Mouse (Mus musculus) limb, embryonic 11.5 days (tissue): ENCODE measurements around the gene Gpr137c. TPM values are rescaled to one million over a fixed set of nuclear protein-coding genes. Genes with fewer than 3 reads are reported as not detected.

Experiments used
- ATAC-seq: fragments of 200-750 bp; cut with Nextera tagmentation; 2 replicates; pipeline ENCODE4 v1.8.0; 2017; ENCODE audit warnings: low read depth; ENCODE audit not compliant: insufficient number of reproducible peaks, low FRiP score, low TSS enrichment
- DNase-seq: peaks from one replicate; pipeline ENCODE4 v3.0.0-alpha.2; 2015; ENCODE audit warnings: low spot score
- H3K27ac ChIP-seq: fragments of 300-500 bp; sonication (generic); replicated peaks from 2 replicates; pipeline ENCODE4 v1.5.1; 2014; ENCODE audit warnings: low read depth, mild to moderate bottlenecking, low read length
- H3K27me3 ChIP-seq: fragments of 300-500 bp; sonication (generic); 2 replicates; pipeline ENCODE4 v1.6.1; 2014; ENCODE audit warnings: mild to moderate bottlenecking, low read length, mixed read lengths; ENCODE audit not compliant: control insufficient read depth, insufficient read depth
- H3K36me3 ChIP-seq: fragments of 300-500 bp; sonication (generic); 2 replicates; pipeline ENCODE4 v1.6.1; 2014; ENCODE audit warnings: mild to moderate bottlenecking, low read length, moderate library complexity, mixed read lengths; ENCODE audit not compliant: control insufficient read depth, insufficient read depth
- H3K4me1 ChIP-seq: fragments of 300-500 bp; sonication (generic); 2 replicates; pipeline ENCODE4 v1.6.1; 2014; ENCODE audit warnings: low read length, mixed read lengths; ENCODE audit not compliant: control insufficient read depth, insufficient read depth
- H3K4me2 ChIP-seq: fragments of 300-500 bp; sonication (generic); 2 replicates; pipeline ENCODE4 v1.6.1; 2014; ENCODE audit warnings: low read depth, mild to moderate bottlenecking, moderate library complexity; ENCODE audit not compliant: severe bottlenecking
- H3K4me3 ChIP-seq: fragments of 300-500 bp; sonication (generic); 2 replicates; pipeline ENCODE4 v1.5.1; 2014; ENCODE audit warnings: low read depth, low read length
- H3K9ac ChIP-seq: fragments of 300-500 bp; sonication (generic); 2 replicates; pipeline ENCODE4 v1.6.1; 2014; ENCODE audit warnings: mild to moderate bottlenecking, low read length
- H3K9me3 ChIP-seq: fragments of 300-500 bp; sonication (generic); 2 replicates; pipeline ENCODE4 v1.6.1; 2016; ENCODE audit warnings: low read length; ENCODE audit not compliant: control insufficient read depth
- WGBS: fragments of 180-500 bp; shearing (Covaris S2); extraction: QIAGEN DNeasy Blood & Tissue Kit; methylation state at CpG from one replicate; pipeline ENCODE4 v1.1.7; 2014; 5-methylcytosine and 5-hydroxymethylcytosine counted together
- polyA plus RNA-seq: library from polyadenylated mRNA; unstranded; fragments of >200 nt; fragmentation: Nextera tagmentation; extraction: Ambion mirVana; gene quantifications from 2 replicates; pipeline ENCODE4 v1.2.1, GENCODE M21; 2014

Gpr137c gene
- polyA plus RNA-seq, 1 experiment from 2014 or later = 4.4 TPM

- Histone ChIP-seq H3K9ac (no peak overlapping the region), H3K36me3 (no peaks in the 10 kb centered on the region), H3K4me1 (no peaks in the 10 kb centered on the region), H3K4me2 (no peak overlapping the region), H3K9me3 (no peaks in the 10 kb centered on the region), H3K4me3 (no peak overlapping the region), H3K27me3 (no peaks in the 10 kb centered on the region), H3K27ac (no peak overlapping the region)
- 87% methylated on average over 8 of the region's 8 CpGs for WGBS
- no peak for ATAC-seq
- DNase-seq = no peak
Measured at GRCm38 (mm10) chr14:45307630-45308328, 88.3 kb downstream of the Gpr137c start.

DNA sequence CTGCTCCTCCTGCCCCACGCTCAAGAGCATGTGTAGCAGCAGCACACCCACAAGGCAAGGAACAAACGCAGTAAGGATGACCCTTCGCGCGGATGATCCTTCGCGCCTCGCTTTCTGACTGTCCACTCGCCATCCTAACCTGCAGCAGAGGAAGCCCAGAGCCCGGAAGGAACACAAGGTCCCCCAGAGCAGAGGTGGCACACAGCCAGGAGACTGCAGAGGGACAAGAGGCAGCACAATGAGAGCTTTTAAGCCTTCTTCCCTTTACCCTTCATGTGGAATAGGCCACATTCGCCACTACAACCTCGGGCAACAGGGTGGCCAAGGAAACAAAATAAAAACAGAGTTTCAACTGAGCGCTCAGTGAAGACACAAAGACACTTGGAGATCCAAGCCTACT is 90.1 kb downstream of the Gpr137c start:
- no peaks in the 10 kb centered on the region for H3K4me1 ChIP-seq
- DNase-seq (no peak), ATAC-seq (no peak)
- no peak overlapping the region for H3K4me2 ChIP-seq
- 93% methylated on average over 13 of the region's 13 CpGs for WGBS
- no peaks in the 10 kb centered on the region for H3K9me3 ChIP-seq
- H3K27me3 ChIP-seq = no peaks in the 10 kb centered on the region
- H3K36me3 ChIP-seq = no peaks in the 10 kb centered on the region
- H3K9ac ChIP-seq = no peak overlapping the region
- H3K27ac ChIP-seq = no peak overlapping the region
- H3K4me3 ChIP-seq = no peak overlapping the region

- DNase-seq = no peak
- Histone ChIP-seq H3K4me3 (no peak overlapping the region), H3K27me3 (no peaks in the 10 kb centered on the region), H3K36me3 (no peaks in the 10 kb centered on the region), H3K9me3 (no peaks in the 10 kb centered on the region), H3K9ac (no peak overlapping the region), H3K4me2 (no peak overlapping the region), H3K4me1 (no peaks in the 10 kb centered on the region), H3K27ac (no peak overlapping the region)
- WGBS = 90% methylated on average over 14 of the region's 14 CpGs
- ATAC-seq = no peak
Measured at GRCm38 (mm10) chr14:45310101-45310500, 90.6 kb downstream of the Gpr137c start.

- ATAC-seq (no peak), DNase-seq (no peak)
- Histone ChIP-seq H3K36me3 (no peaks in the 10 kb centered on the region), H3K4me2 (peak overlapping the region; percentile 72; the same call in 1 of the 2 replicates), H3K4me1 (0 out of 2 replicates have a peak, but pooled peaks cover 5% of the 10 kb centered on the region), H3K4me3 (peak overlapping the region; percentile 85), H3K9ac (no peak overlapping the region), H3K27me3 (no peaks in the 10 kb centered on the region), H3K9me3 (no peaks in the 10 kb centered on the region), H3K27ac (no peak overlapping the region)
- 80% methylated on average over 5 of the region's 5 CpGs for WGBS
Measured at GRCm38 (mm10) chr14:45316927-45317326, 97.4 kb downstream of the Gpr137c start.

- WGBS = under 1% methylated on average over 21 of the region's 38 CpGs
- Histone ChIP-seq H3K36me3 (no peaks in the 10 kb centered on the region), H3K9me3 (no peaks in the 10 kb centered on the region), H3K27me3 (no peaks in the 10 kb centered on the region), H3K4me1 (0 out of 2 replicates have a peak, but pooled peaks cover 5% of the 10 kb centered on the region), H3K4me3 (peak overlapping the region; percentile 85), H3K27ac (no peak overlapping the region), H3K4me2 (peak overlapping the region; percentile 72), H3K9ac (peak overlapping the region; percentile 93)
- peak; percentile 0; the same call in 1 of the 2 replicates for ATAC-seq
- DNase-seq = no peak
Measured at GRCm38 (mm10) chr14:45317921-45318411, 98.4 kb downstream of the Gpr137c start.

DNA sequence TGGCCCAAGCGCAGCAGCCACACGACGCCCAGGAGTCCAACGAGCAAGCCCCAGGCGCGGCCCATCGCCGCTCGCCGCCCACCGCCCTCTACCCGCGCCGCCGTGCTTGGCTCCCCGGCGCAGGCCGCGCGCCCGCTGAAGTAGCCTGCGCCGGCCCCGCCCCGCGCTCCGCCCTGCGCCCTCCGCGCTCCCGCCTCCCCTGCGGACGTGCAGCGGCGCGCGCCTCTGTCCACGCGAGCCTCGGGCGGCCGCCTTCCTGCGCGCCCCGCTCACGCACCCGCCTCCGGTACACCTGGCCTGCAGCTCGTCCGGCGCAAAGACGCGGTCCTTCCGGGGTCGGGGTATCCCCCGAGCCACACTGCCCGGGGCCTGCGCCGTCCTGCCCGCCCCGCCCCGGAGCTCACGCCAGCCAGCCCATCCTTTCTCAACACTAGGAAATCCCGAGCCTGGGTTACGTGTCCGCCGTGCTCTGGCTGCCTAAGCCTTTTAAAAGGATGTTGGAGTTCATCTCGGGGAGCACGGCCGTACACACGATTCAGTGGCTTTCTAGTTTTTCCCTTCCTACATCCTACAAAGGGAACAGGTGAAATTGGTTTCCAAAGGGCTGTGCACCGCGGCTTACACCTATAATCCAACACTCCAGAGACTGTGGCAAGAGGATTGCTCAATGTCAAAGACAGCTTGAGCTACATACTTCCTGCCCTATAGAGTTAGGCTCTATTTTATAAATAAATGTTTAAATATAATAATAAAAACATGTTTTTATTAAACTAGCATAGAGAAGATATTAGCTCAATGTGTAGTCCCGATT is 99.1 kb downstream of the Gpr137c start, which contains the start of gene Ero1l:
Ero1l (minus strand) TSS at position 346 of the 811 bp plus-strand sequence.
- Histone ChIP-seq H3K36me3 (no peaks in the 10 kb centered on the region), H3K27ac (peak within 1 kb of the TSS; percentile 8; the same call in 1 of the 2 replicates), H3K4me1 (0 out of 2 replicates have a peak, but pooled peaks cover 5% of the 10 kb centered on the region), H3K9ac (peak within 1 kb of the TSS; percentile 93), H3K9me3 (no peaks in the 10 kb centered on the region), H3K27me3 (no peaks in the 10 kb centered on the region), H3K4me2 (peak within 1 kb of the TSS; percentile 72), H3K4me3 (peak within 1 kb of the TSS; percentile 85)
- DNase-seq = peak; percentile 84
- 2% methylated on average over 73 of the region's 74 CpGs for WGBS
- peak; percentile 92 for ATAC-seq

DNA sequence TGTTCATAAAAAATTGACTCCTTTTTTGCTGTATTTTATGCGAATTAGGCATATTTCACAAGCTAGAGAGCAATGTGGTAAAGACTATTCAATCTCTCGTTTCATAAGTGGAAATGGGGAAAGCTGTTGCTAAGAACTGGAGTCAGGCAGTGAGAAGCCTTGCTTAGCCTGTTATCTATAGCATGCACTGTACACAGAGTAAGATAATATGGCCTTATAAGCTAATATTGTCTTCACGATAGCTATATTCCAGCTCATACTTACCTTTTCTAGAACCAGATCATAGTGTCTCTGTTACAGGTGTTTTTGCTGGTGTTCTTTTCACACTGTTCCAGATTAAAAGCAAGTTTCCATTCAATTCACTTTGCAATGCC is 99.7 kb downstream of the Gpr137c start:
- ATAC-seq (no peak), DNase-seq (no peak)
- H3K9ac ChIP-seq = no peak overlapping the region
- H3K27me3 ChIP-seq = no peaks in the 10 kb centered on the region
- H3K9me3 ChIP-seq = no peaks in the 10 kb centered on the region
- no peak overlapping the region for H3K27ac ChIP-seq
- WGBS = 70% methylated on average over 3 of the region's 3 CpGs
- no peaks in the 10 kb centered on the region for H3K36me3 ChIP-seq
- H3K4me1 ChIP-seq = 0 out of 2 replicates have a peak, but pooled peaks cover 5% of the 10 kb centered on the region
- H3K4me3 ChIP-seq = no peak overlapping the region
- no peak overlapping the region for H3K4me2 ChIP-seq

DNA sequence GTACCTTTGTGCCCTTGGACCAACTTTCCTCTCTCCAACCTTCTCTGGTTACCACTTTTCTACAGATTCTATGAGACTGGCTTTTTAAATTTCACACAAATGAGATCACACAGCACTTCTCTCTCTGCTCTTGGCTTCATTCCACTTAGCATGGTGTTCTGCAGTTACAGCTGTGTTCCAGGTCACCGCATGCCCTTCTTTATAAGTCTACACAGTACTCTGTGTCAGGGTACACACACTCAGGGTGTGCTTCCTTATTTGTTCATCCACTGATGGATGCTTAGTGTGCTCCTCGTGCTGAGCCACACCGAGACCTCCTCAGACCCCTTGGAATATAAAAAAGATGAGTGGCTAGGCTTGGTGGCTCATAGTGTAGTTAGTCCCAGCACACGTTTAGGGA is 100.6 kb downstream of the Gpr137c start:
- Histone ChIP-seq H3K9me3 (no peaks in the 10 kb centered on the region), H3K9ac (no peak overlapping the region), H3K27ac (no peak overlapping the region), H3K4me1 (0 out of 2 replicates have a peak, but pooled peaks cover 5% of the 10 kb centered on the region), H3K4me3 (no peak overlapping the region), H3K27me3 (no peaks in the 10 kb centered on the region), H3K36me3 (no peaks in the 10 kb centered on the region), H3K4me2 (no peak overlapping the region)
- WGBS = 82% methylated on average over 4 of the region's 4 CpGs
- ATAC-seq (no peak), DNase-seq (no peak)
